Mouse (Mus musculus): ENCODE results near the gene Ccdc40.

Gene Ccdc40

GRCm38 (mm10) chr11:119228091-119228781 is at the start of gene Ccdc40, which contains the start of gene Tbc1d16:
Gene Ccdc40, plus strand, starts transcription at chr11:119228572.
Gene Tbc1d16, minus strand, starts transcription at chr11:119228499.
- DNase-seq (ENCODE audit: low spot score) = peak; percentile 71

- DNase-seq (ENCODE audit: low spot score) = no peak
These were observed 47.4 kb upstream of the Ccdc40 start for GRCm38 (mm10) chr11:119180824-119181582.

GRCm38 (mm10) chr11:119181861-119182395 is 46.4 kb upstream of the Ccdc40 start:
- DNase-seq (ENCODE audit: low spot score) = no peak

- DNase-seq (ENCODE audit: low spot score) = no peak
These were observed 44.6 kb upstream of the Ccdc40 start for GRCm38 (mm10) chr11:119183684-119184310.

- DNase-seq (ENCODE audit: low spot score) = no peak
These were observed 42.0 kb upstream of the Ccdc40 start for GRCm38 (mm10) chr11:119186381-119186780.

- DNase-seq (ENCODE audit: low spot score) = peak; percentile 72
These were observed 41.2 kb upstream of the Ccdc40 start for GRCm38 (mm10) chr11:119186989-119187799.

GRCm38 (mm10) chr11:119187800-119188197 is 40.6 kb upstream of the Ccdc40 start:
- DNase-seq (ENCODE audit: low spot score) = no peak

GRCm38 (mm10) chr11:119188389-119188788 is 40.0 kb upstream of the Ccdc40 start:
- DNase-seq (ENCODE audit: low spot score) = no peak

GRCm38 (mm10) chr11:119189319-119189718 is 39.1 kb upstream of the Ccdc40 start:
- no peak for DNase-seq (ENCODE audit: low spot score)

- DNase-seq (ENCODE audit: low spot score) = peak; percentile 77
These were observed 37.9 kb upstream of the Ccdc40 start for GRCm38 (mm10) chr11:119190498-119190897.

GRCm38 (mm10) chr11:119191606-119192081 is 36.7 kb upstream of the Ccdc40 start:
- DNase-seq (ENCODE audit: low spot score) = no peak

GRCm38 (mm10) chr11:119192176-119192575 is 36.2 kb upstream of the Ccdc40 start:
- no peak for DNase-seq (ENCODE audit: low spot score)

- DNase-seq (ENCODE audit: low spot score) = no peak
These were observed 35.8 kb upstream of the Ccdc40 start for GRCm38 (mm10) chr11:119192605-119193004.

- DNase-seq (ENCODE audit: low spot score) = no peak
These were observed 30.5 kb upstream of the Ccdc40 start for GRCm38 (mm10) chr11:119197618-119198563.

- DNase-seq (ENCODE audit: low spot score) = no peak
These were observed 29.7 kb upstream of the Ccdc40 start for GRCm38 (mm10) chr11:119198564-119199232.

GRCm38 (mm10) chr11:119199233-119199601 is 29.2 kb upstream of the Ccdc40 start:
- no peak for DNase-seq (ENCODE audit: low spot score)

GRCm38 (mm10) chr11:119203423-119203822 is 24.9 kb upstream of the Ccdc40 start:
- DNase-seq (ENCODE audit: low spot score) = no peak

- no peak for DNase-seq (ENCODE audit: low spot score)
These were observed 22.6 kb upstream of the Ccdc40 start for GRCm38 (mm10) chr11:119205738-119206137.

- DNase-seq (ENCODE audit: low spot score) = peak; percentile 76
These were observed 21.8 kb upstream of the Ccdc40 start for GRCm38 (mm10) chr11:119206562-119206961.

- no peak for DNase-seq (ENCODE audit: low spot score)
These were observed 20.4 kb upstream of the Ccdc40 start for GRCm38 (mm10) chr11:119207986-119208385.

Data from urinary bladder, postnatal 14 days (tissue).